Mouse (Mus musculus): ENCODE data around the gene Ddah2.

The Ddah2 gene

GRCm38 (mm10) chr17:35058911-35059892 lies at the start of gene Ddah2:
Gene Ddah2 (plus strand): TSS chr17:35059035.
- CTCF ChIA-PET, result interaction anchor here (0.6 to 2.8 kb wide), 6 partner anchors 11 to 116 kb away, joined by 3 to 16 read pairs (median 5); no protein-coding TSS in a partner anchor

- CTCF ChIA-PET, result no interaction called here
Measured at GRCm38 (mm10) chr17:35009586-35009985, 49.2 kb upstream of the Ddah2 start.

- CTCF ChIA-PET, result interaction anchor here (0.6 kb wide), 1 partner anchor 24 kb away, joined by 15 read pairs; no protein-coding TSS in a partner anchor
Measured at GRCm38 (mm10) chr17:35011440-35011839, 47.4 kb upstream of the Ddah2 start.

- CTCF ChIA-PET, result interaction anchor here (0.5 kb wide), 1 partner anchor 116 kb away, joined by 10 read pairs; no protein-coding TSS in a partner anchor
Measured at GRCm38 (mm10) chr17:35012430-35012829, 46.4 kb upstream of the Ddah2 start.

- CTCF ChIA-PET, result no interaction called here
Measured at GRCm38 (mm10) chr17:35013221-35013620, 45.6 kb upstream of the Ddah2 start.

GRCm38 (mm10) chr17:35015296-35015695 lies 43.5 kb upstream of the Ddah2 start:
- CTCF ChIA-PET, result interaction anchor here (0.5 kb wide), 1 partner anchor 602 kb away, joined by 3 read pairs; no protein-coding TSS in a partner anchor

GRCm38 (mm10) chr17:35016376-35016775 lies 42.5 kb upstream of the Ddah2 start, which contains the start of gene Vwa7:
Gene Vwa7 (plus strand): TSS chr17:35016579.
- CTCF ChIA-PET, result interaction anchor here (0.6 kb wide), 1 partner anchor 728 kb away, joined by 5 read pairs; no protein-coding TSS in a partner anchor

GRCm38 (mm10) chr17:35016791-35017705 lies 41.8 kb upstream of the Ddah2 start:
- CTCF ChIA-PET, result no interaction called here

GRCm38 (mm10) chr17:35017706-35018030 lies 41.2 kb upstream of the Ddah2 start:
- CTCF ChIA-PET, result no interaction called here

- CTCF ChIA-PET, result interaction anchor here (0.6 kb wide), 1 partner anchor 25 kb away, joined by 4 read pairs; no protein-coding TSS in a partner anchor
Measured at GRCm38 (mm10) chr17:35018171-35018570, 40.7 kb upstream of the Ddah2 start.

GRCm38 (mm10) chr17:35019894-35020293 lies 38.9 kb upstream of the Ddah2 start:
- CTCF ChIA-PET, result interaction anchor here (0.5 to 2.4 kb wide), 2 partner anchors 27 to 39 kb away, joined by 9 to 16 read pairs; partner anchors contain the start of gene Ddah2

GRCm38 (mm10) chr17:35020551-35020950 lies 38.3 kb upstream of the Ddah2 start:
- CTCF ChIA-PET, result interaction anchor here (0.5 to 2.4 kb wide), 2 partner anchors 27 to 39 kb away, joined by 9 to 16 read pairs; partner anchors contain the start of gene Ddah2

- CTCF ChIA-PET, result interaction anchor here (0.6 to 2.4 kb wide), 2 partner anchors 35 to 38 kb away, joined by 8 to 16 read pairs; partner anchors contain the start of gene Ddah2
Measured at GRCm38 (mm10) chr17:35021163-35021808, 37.5 kb upstream of the Ddah2 start.

GRCm38 (mm10) chr17:35021842-35022477 lies 36.9 kb upstream of the Ddah2 start:
- CTCF ChIA-PET, result interaction anchor here (0.5 to 2.4 kb wide), 4 partner anchors 18 to 37 kb away, joined by 3 to 16 read pairs (median 6); partner anchors contain the start of gene Ddah2

GRCm38 (mm10) chr17:35022541-35023060 lies 36.2 kb upstream of the Ddah2 start:
- CTCF ChIA-PET, result interaction anchor here (0.5 to 2.4 kb wide), 3 partner anchors 17 to 37 kb away, joined by 3 to 16 read pairs (median 3); partner anchors contain the start of gene Ddah2

- CTCF ChIA-PET, result interaction anchor here (0.7 kb wide), 1 partner anchor 12 kb away, joined by 3 read pairs; no protein-coding TSS in a partner anchor
Measured at GRCm38 (mm10) chr17:35023221-35023620, 35.6 kb upstream of the Ddah2 start.

GRCm38 (mm10) chr17:35023756-35024155 lies 35.1 kb upstream of the Ddah2 start:
- CTCF ChIA-PET, result interaction anchor here (0.7 to 1.2 kb wide), 2 partner anchors 11 to 21 kb away, joined by 3 read pairs; no protein-coding TSS in a partner anchor

- CTCF ChIA-PET, result interaction anchor here (0.5 to 1.2 kb wide), 2 partner anchors 20 to 50 kb away, joined by 3 to 4 read pairs; no protein-coding TSS in a partner anchor
Measured at GRCm38 (mm10) chr17:35024261-35024660, 34.6 kb upstream of the Ddah2 start.

- CTCF ChIA-PET, result interaction anchor here (0.5 to 1.2 kb wide), 2 partner anchors 20 to 51 kb away, joined by 3 to 4 read pairs; no protein-coding TSS in a partner anchor
Measured at GRCm38 (mm10) chr17:35024691-35025488, 33.9 kb upstream of the Ddah2 start.

Data from spleen, embryonic (tissue).